Mouse (Mus musculus) embryonic facial prominence, embryonic 12.5 days (tissue): ENCODE data around the gene AY761185. TPM values are rescaled to one million over a fixed set of nuclear protein-coding genes. Genes with fewer than 3 reads are reported as not detected.
"Not testable (repeated sequence)": the region's sequence is repeated elsewhere in the genome, so short reads cannot be mapped to it uniquely, and the experiment has no call there.

Experiments used
- ATAC-seq: fragments of 200-750 bp; cut with Nextera tagmentation; 2 replicates; pipeline ENCODE4 v1.8.0; 2017; ENCODE audit not compliant: insufficient number of reproducible peaks, insufficient read depth, low FRiP score, low TSS enrichment
- H3K27ac ChIP-seq: fragments of 300-500 bp; sonication (generic); 2 replicates; pipeline ENCODE4 v1.5.1; 2016; ENCODE audit warnings: mild to moderate bottlenecking
- H3K27me3 ChIP-seq: fragments of 300-500 bp; sonication (generic); 2 replicates; pipeline ENCODE4 v1.6.1; 2016; ENCODE audit warnings: mild to moderate bottlenecking, moderate library complexity
- H3K36me3 ChIP-seq: fragments of 300-500 bp; sonication (generic); 2 replicates; pipeline ENCODE4 v1.6.1; 2016; ENCODE audit warnings: mild to moderate bottlenecking
- H3K4me1 ChIP-seq: fragments of 300-500 bp; sonication (generic); 2 replicates; pipeline ENCODE4 v1.6.1; 2016
- H3K4me2 ChIP-seq: fragments of 300-500 bp; sonication (generic); replicated peaks from 2 replicates; pipeline ENCODE4 v1.6.1; 2016; ENCODE audit warnings: mild to moderate bottlenecking, moderate library complexity
- H3K4me3 ChIP-seq: fragments of 300-500 bp; sonication (generic); 2 replicates; pipeline ENCODE4 v1.5.1; 2016; ENCODE audit warnings: mild to moderate bottlenecking
- H3K9ac ChIP-seq: fragments of 300-500 bp; sonication (generic); 2 replicates; pipeline ENCODE4 v1.6.1; 2016; ENCODE audit warnings: mild to moderate bottlenecking, moderate library complexity
- H3K9me3 ChIP-seq: fragments of 300-500 bp; sonication (generic); 2 replicates; pipeline ENCODE4 v1.6.1; 2016; ENCODE audit warnings: mild to moderate bottlenecking, moderate library complexity
- WGBS: fragments of 180-500 bp; shearing (Covaris S2); methylation state at CpG from one replicate; pipeline ENCODE4 v1.1.7; 2016; 5-methylcytosine and 5-hydroxymethylcytosine counted together
- polyA plus RNA-seq: library from polyadenylated mRNA; unstranded; fragments of >200 nt; fragmentation: Nextera tagmentation; extraction: Ambion mirVana; gene quantifications from 2 replicates; pipeline ENCODE4 v1.2.1, GENCODE M21; 2016

The AY761185 gene
- polyA plus RNA-seq = not detected in 2 replicates

- no peaks in the 10 kb centered on the region for H3K36me3 ChIP-seq
- H3K27me3 ChIP-seq = no peaks in the 10 kb centered on the region
- no peak within 1 kb of the TSS for H3K27ac ChIP-seq
- H3K9ac ChIP-seq = no peak within 1 kb of the TSS
- no peaks in the 10 kb centered on the region for H3K4me1 ChIP-seq
- H3K4me3 ChIP-seq = no peak within 1 kb of the TSS
- H3K9me3 ChIP-seq = peaks cover 9% of the 10 kb centered on the region
- no peak for ATAC-seq
- H3K4me2 ChIP-seq = no peak within 1 kb of the TSS
- WGBS = 66% methylated on average over 3 of the region's 3 CpGs
Measured at GRCm38 (mm10) chr8:20944610-20945009, at the start of gene AY761185. TSS of gene AY761185 (minus strand) at chr8:20944710.

- not testable (repeated sequence) for H3K27ac ChIP-seq, ATAC-seq, H3K9me3 ChIP-seq, H3K4me3 ChIP-seq, H3K9ac ChIP-seq, H3K27me3 ChIP-seq, H3K4me1 ChIP-seq, H3K4me2 ChIP-seq, H3K36me3 ChIP-seq
Measured at GRCm38 (mm10) chr8:20994042-20994441, 49.5 kb upstream of the AY761185 start.

- Histone ChIP-seq H3K36me3 (no peaks in the 10 kb centered on the region), H3K4me2 (no peak overlapping the region), H3K27me3 (no peaks in the 10 kb centered on the region), H3K4me3 (no peak overlapping the region), H3K9ac (no peak overlapping the region), H3K9me3 (peaks cover 13% of the 10 kb centered on the region), H3K27ac (no peak overlapping the region), H3K4me1 (no peaks in the 10 kb centered on the region)
- no peak for ATAC-seq
- WGBS = 43% methylated on average over 1 of the region's 1 CpGs
Measured at GRCm38 (mm10) chr8:20979846-20980245, 35.3 kb upstream of the AY761185 start.

GRCm38 (mm10) chr8:20964531-20964930 is 20.0 kb upstream of the AY761185 start:
- H3K4me1 ChIP-seq = no peaks in the 10 kb centered on the region
- no peak for ATAC-seq
- no peaks in the 10 kb centered on the region for H3K36me3 ChIP-seq
- H3K27me3 ChIP-seq = no peaks in the 10 kb centered on the region
- H3K27ac ChIP-seq = no peak overlapping the region
- 0 out of 2 replicates have a peak, but pooled peaks cover 11% of the 10 kb centered on the region for H3K9me3 ChIP-seq
- 78% methylated on average over 2 of the region's 2 CpGs for WGBS
- no peak overlapping the region for H3K4me3 ChIP-seq
- no peak overlapping the region for H3K4me2 ChIP-seq
- no peak overlapping the region for H3K9ac ChIP-seq

GRCm38 (mm10) chr8:20921971-20922370 is 22.5 kb downstream of the AY761185 start, which contains the start of gene Gm6040:
TSS of gene Gm6040 (minus strand) at chr8:20922071.
- peaks cover 10% of the 10 kb centered on the region; the same call in 1 of the 2 replicates for H3K9me3 ChIP-seq
- no peaks in the 10 kb centered on the region for H3K27me3 ChIP-seq
- ATAC-seq = no peak
- no peaks in the 10 kb centered on the region for H3K4me1 ChIP-seq
- no peak within 1 kb of the TSS for H3K4me2 ChIP-seq
- no peak within 1 kb of the TSS for H3K4me3 ChIP-seq
- H3K9ac ChIP-seq = no peak within 1 kb of the TSS
- 72% methylated on average over 3 of the region's 3 CpGs for WGBS
- H3K27ac ChIP-seq = no peak within 1 kb of the TSS
- H3K36me3 ChIP-seq = no peaks in the 10 kb centered on the region

- Histone ChIP-seq H3K27ac (no peak overlapping the region), H3K9me3 (0 out of 2 replicates have a peak, but pooled peaks cover 5% of the 10 kb centered on the region), H3K36me3 (no peaks in the 10 kb centered on the region), H3K9ac (no peak overlapping the region), H3K27me3 (no peaks in the 10 kb centered on the region), H3K4me2 (no peak overlapping the region), H3K4me3 (no peak overlapping the region), H3K4me1 (no peaks in the 10 kb centered on the region)
- WGBS = 77% methylated on average over 1 of the region's 1 CpGs
- no peak for ATAC-seq
Measured at GRCm38 (mm10) chr8:20912288-20912687, 32.2 kb downstream of the AY761185 start.

GRCm38 (mm10) chr8:20908256-20908655 is 36.3 kb downstream of the AY761185 start:
- Histone ChIP-seq H3K4me1 (no peaks in the 10 kb centered on the region), H3K27ac (no peak overlapping the region), H3K27me3 (no peaks in the 10 kb centered on the region), H3K4me2 (no peak overlapping the region), H3K9ac (no peak overlapping the region), H3K36me3 (no peaks in the 10 kb centered on the region), H3K4me3 (no peak overlapping the region), H3K9me3 (peaks cover 8% of the 10 kb centered on the region; the same call in 1 of the 2 replicates)
- no peak for ATAC-seq
- WGBS = 70% methylated on average over 2 of the region's 2 CpGs

- no peaks in the 10 kb centered on the region for H3K27me3 ChIP-seq
- H3K9ac ChIP-seq = no peak overlapping the region
- 87% methylated on average over 2 of the region's 2 CpGs for WGBS
- no peak for ATAC-seq
- H3K9me3 ChIP-seq = peaks cover 3% of the 10 kb centered on the region; the same call in 1 of the 2 replicates
- no peaks in the 10 kb centered on the region for H3K4me1 ChIP-seq
- no peaks in the 10 kb centered on the region for H3K36me3 ChIP-seq
- no peak overlapping the region for H3K4me3 ChIP-seq
- H3K27ac ChIP-seq = no peak overlapping the region
- no peak overlapping the region for H3K4me2 ChIP-seq
Measured at GRCm38 (mm10) chr8:20907119-20907518, 37.4 kb downstream of the AY761185 start.

GRCm38 (mm10) chr8:20902527-20902926 is 42.0 kb downstream of the AY761185 start, which contains the start of gene Gm15056:
TSS of gene Gm15056 (minus strand) at chr8:20902627.
- no peaks in the 10 kb centered on the region for H3K27me3 ChIP-seq
- H3K36me3 ChIP-seq = no peaks in the 10 kb centered on the region
- no peak for ATAC-seq
- WGBS = 45% methylated on average over 2 of the region's 2 CpGs
- H3K9me3 ChIP-seq = peaks cover 11% of the 10 kb centered on the region; the same call in 1 of the 2 replicates
- no peak within 1 kb of the TSS for H3K9ac ChIP-seq
- H3K4me1 ChIP-seq = no peaks in the 10 kb centered on the region
- no peak within 1 kb of the TSS for H3K4me2 ChIP-seq
- H3K27ac ChIP-seq = no peak within 1 kb of the TSS
- H3K4me3 ChIP-seq = no peak within 1 kb of the TSS

Other genes with a start within 250 kb of the AY761185 start
- not detected in 2 replicates for gene Defb33, start 52.0 kb downstream of the AY761185 start, polyA plus RNA-seq
- gene Gm15056, start 42.1 kb downstream of the AY761185 start, polyA plus RNA-seq = not detected in 2 replicates
- gene Gm6040, start 22.6 kb downstream of the AY761185 start, polyA plus RNA-seq = not detected in 2 replicates
- not detected in 2 replicates for gene Defa21, start 80.8 kb upstream of the AY761185 start, polyA plus RNA-seq
- not detected in 2 replicates for gene Defa23, start 110.3 kb upstream of the AY761185 start, polyA plus RNA-seq
- not detected in 2 replicates for gene Defa35, start 120.3 kb upstream of the AY761185 start, polyA plus RNA-seq
- not detected in 2 replicates for gene Defa25, start 139.7 kb upstream of the AY761185 start, polyA plus RNA-seq
- gene Gm14851, start 151.3 kb upstream of the AY761185 start, polyA plus RNA-seq = not detected in 2 replicates
- gene Defa30, start 189.9 kb upstream of the AY761185 start, polyA plus RNA-seq = not detected in 2 replicates
- gene Defa22, start 217.6 kb upstream of the AY761185 start, polyA plus RNA-seq = not detected in 2 replicates
- not detected in 2 replicates for gene Defa31, start 246.9 kb upstream of the AY761185 start, polyA plus RNA-seq